Mouse (Mus musculus) embryo, embryonic 11.5 days (tissue): ENCODE measurements around the gene Epm2a.

ENCODE experiments used
- DNase-seq: peaks from one replicate; pipeline ENCODE4 v3.0.0-alpha.2; 2012; ENCODE audit warnings: low read depth, low spot score

The Epm2a gene

DNA sequence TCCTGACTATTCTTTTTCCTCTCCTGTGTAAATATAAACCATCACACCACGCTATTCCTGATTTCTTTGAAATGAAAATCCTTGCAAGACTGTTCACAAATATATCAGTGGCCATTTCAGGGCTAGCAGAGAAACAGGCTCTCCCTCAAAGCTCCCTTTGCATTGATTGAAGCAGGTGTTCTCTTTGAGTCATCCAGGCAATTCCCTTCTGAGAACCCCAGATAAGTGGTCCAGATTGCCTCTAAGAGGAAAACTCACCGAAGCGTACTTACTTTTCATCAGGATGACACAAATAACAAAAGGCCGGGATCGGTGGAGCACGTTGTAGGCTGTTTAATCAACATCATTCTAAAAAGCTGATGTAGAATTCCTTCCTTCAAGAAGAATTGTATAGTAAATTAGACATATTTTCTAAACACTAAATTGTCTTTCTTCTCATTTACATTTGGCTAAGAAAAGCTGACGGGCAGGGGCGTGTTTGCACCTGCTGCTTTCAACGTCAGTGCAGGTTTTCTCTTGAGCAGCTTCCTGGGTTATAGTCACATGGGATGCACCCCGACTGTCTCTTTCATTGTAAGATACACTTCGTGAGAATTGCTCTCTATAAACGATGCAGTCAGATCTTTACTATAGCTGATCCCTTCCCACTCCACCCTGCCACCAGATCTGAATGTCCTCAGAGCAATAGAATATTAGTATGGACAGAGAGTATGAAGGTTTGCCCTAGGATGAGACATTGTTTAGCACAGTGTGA is 86.0 kb downstream of the Epm2a start:
- DNase-seq = no peak

DNA sequence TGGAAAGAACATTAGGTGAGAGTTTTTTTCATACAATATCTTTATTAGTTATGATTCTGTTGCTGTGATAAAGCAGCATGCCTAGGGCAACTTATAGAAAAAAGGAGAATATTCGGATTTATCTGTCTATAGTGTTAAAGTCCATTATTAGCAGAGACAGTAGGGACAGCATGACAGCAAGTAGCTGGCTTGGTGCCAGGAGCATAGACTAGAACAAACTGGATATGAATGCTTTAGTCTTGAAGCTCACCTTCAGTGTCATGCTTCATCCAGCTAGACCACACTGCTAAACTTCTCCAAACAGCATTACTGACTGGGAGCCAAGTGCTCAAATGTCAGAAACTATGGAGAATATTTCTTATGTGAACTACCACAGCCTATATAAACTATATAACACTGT is 93.8 kb downstream of the Epm2a start:
- no peak for DNase-seq

DNA sequence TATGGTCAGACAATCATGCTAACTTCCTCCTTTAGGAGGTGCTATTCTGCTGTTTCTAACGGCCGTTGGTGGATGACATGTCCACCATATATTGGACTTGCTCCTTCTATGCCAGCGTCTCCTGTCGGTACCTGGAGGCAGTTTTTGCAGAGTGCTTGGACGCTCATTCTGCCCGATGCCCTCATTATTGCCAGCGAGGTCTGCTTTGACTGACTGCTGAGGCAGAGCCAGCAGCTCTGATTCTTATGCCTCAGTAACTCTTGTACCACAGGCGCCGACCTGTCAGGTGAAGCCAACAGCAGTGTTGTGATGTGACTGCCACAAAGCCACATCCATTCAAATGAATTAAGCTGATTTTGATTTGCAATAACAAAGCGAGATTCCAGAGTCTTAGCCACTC is 95.3 kb downstream of the Epm2a start:
- DNase-seq = no peak

DNA sequence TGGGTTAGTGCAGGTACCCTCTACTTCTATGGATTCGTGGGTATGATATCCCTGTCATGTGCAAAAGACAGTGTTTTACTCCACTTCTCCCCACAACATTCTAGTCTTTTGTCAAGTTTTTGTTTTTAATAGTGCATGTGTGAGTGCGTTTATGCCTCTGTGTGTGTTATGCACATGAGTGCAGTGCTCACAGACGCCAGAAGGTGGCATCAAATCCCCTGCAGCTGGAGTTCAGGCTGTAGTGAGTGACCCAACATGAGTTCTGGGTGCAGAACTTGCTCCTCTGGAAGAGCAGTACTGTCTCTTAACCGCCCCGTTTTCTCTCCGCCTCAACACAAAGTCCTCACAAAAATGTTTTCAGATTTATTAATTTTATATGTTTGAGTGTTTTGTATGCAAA is 96.1 kb downstream of the Epm2a start:
- no peak for DNase-seq

DNA sequence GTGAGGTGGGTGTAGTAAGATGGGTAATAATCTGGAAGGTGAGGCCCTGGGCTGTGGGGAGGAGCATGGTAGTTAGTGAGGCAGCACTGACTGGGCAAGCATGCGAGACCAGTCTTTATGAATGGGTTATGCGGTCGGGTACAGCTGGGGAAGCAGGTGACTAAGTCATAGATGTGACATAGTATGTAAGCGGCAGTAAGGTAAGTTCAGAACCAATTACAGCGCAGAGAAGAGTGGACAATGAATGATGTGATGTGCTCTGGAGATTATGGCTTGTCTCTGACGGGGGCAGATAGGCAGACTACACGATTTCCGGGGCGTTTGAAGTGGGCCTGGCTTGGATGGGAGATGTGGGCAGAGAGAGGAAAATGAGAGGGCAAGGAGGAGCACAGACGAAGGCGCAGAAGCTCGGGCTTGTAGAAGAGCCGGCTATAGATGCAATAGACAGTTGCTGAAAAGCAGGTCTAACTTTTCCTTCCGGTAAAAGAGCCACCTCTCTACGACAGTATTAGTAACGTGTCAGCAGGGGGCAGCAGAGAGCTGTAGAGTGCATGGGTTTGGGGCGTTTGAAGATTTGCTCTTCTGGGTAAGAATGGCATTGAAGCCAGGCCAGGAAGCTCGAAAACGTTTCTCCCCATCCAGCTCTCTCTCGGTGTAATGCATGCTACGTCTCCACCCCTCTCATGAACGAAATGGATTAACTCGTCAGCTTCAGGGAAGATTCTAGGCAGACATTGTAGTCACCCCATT is 106.5 kb downstream of the Epm2a start:
- DNase-seq = peak; percentile 84

DNA sequence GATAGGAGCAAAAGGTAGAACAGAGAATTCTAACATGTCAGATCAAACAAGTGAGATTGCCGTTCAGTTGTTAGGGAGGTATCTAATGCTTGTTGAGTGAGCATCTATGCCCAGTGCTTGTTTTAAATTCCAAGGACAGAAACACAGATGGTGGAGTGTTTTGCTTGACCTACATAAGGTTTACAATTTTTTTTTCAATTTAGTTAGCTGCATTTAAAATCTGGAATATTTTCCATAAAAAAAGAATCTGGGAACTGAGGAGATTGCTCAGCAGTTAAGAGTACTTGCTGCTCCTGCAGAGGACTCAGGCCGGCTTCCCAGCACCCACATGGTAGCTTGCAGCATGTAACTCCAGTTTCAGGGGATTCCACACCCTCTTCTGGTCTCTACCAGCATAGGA is 109.3 kb downstream of the Epm2a start:
- DNase-seq = no peak

DNA sequence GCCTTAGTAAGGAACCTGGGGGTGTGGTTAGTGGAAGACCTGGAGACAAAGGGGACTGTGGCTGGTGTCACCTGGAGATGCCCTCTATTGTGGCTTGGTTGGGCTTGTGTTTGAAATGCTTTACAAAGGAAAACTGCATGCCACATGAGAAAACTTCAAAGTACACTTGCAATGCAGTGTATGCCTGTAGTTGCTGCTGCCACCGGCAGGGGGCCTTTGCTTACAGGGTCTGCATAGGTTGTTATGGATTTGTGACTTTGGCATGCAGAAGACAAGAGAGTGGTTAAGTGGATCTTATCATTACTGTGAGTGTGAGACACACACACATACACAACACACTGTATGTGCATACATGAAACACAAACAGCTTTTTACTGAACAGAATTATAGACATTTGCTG is 114.2 kb downstream of the Epm2a start:
- no peak for DNase-seq

DNA sequence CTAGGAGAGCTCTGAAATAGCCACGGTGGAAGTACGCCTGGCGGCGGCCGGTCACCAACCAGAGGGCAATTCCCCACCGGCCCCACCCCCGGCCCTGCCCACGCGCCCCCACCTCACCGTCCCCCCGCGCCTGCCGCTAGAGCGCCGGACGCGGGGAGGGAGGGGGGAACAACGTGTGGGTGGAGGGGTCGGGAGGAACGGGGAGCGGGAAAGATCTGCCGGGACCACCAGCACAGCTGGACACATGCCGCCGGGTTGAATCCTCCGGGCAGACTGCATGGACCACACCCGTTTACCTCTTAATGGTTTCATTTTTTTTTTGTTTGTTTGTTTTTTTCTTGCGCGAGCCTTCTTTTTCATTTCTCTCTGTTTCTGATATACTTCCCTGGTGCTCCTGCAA is 148.8 kb downstream of the Epm2a start:
- DNase-seq = peak; percentile 96
